Mouse (Mus musculus): ENCODE data around the gene Ssh1. TPM values are rescaled to one million over a fixed set of nuclear protein-coding genes. Genes with fewer than 3 reads are reported as not detected.
A peak's percentile ranks its signal among the peaks of the same experiment; 100 is the strongest.

The Ssh1 gene
- polyA plus RNA-seq, 2 experiments = 4.9 to 6.7 TPM

DNA sequence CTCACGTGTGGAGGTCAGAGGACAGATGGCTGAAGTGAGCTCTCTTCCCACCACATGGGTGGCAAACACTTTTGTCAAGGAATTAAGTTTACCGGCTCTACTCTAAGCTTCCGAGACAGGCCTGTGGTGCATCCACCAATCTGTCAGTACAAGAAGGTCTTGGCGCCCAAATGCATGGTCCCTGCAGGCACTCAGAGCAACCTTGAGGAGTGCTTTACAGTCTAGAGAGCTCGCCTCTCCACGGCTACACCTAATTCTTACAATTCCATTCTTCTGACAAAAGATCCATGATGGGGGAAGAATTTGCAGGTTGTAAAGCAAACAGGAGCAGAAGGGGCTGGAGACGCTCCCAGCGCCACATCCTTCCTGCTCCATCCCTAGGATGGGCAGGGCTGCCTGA is 17.1 kb downstream of the Ssh1 start:
- no peaks in the 10 kb centered on the region for H3K27me3 ChIP-seq (ENCODE audit: control insufficient read depth, insufficient read depth, low read length)
- DNase-seq (ENCODE audit: low read depth in 3 of 3, low spot score in 3 of 3) = no peak
- peak overlapping the region; percentile 52; the same call in 1 of the 2 replicates for H3K9ac ChIP-seq (replicated peaks)
- ATAC-seq (ENCODE audit: insufficient read depth) = no peak
- WGBS (ENCODE audit: insufficient replicate concordance) = 88% methylated on average over 8 of the region's 8 CpGs
- H3K36me3 ChIP-seq (replicated peaks; ENCODE audit: control insufficient read depth, insufficient read depth, low read depth) = peaks cover 2% of the 10 kb centered on the region
- peak overlapping the region; percentile 90 for H3K27ac ChIP-seq
- TF ChIP-seq EP300 (IDR thresholded peaks at IDR 0.05; ENCODE audit: low read depth) = no peak
- TF ChIP-seq CTCF (IDR thresholded peaks at IDR 0.05; ENCODE audit: low read depth) = no peak
- H3K4me2 ChIP-seq (ENCODE audit: low read depth) = peak overlapping the region; percentile 79
- H3K4me1 ChIP-seq (replicated peaks; ENCODE audit: control insufficient read depth in 2 of 2, insufficient read depth in 2 of 2, low read length in 1 of 2) = peaks cover 87 to 94% of the 10 kb centered on the region in 2 experiments
- no peaks in the 10 kb centered on the region for H3K9me3 ChIP-seq (ENCODE audit: control insufficient read depth, low read length)
- H3K4me3 ChIP-seq (ENCODE audit: insufficient read depth in 1 of 2, low read depth in 2 of 2, low read length in 2 of 2) = no peak overlapping the region

DNA sequence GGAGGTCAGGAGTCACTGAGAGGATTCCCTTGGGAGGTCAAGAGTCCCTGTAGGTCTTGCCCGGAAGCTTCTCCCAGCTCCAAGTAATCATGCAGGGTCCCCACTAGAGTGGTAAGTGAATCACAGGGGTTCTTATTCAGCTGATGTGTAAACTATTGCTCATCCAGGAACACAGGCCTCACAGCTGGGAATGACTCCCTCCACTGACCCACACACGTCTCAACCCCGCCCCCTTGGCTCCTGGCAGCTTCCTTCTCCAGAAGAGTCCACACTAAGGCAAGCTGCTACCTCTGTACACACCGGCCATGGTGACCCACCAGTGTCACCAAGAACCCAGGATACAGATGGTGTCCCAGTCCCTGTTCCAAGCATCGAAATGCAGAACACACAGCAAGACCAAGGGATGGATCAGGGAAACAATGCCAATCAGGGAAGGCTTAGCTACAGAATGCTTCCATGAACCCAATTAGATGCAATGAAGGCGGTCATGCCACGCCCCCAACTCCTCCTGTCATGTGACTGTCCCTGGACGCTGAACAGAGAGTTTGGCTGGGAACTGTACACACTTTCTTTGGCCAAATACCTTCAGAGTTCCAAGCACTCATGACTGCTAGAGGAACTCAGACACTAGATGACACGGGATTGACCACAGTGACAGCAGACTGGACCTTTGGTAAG is 18.0 kb downstream of the Ssh1 start:
- Histone ChIP-seq H3K9ac (replicated peaks) (peak overlapping the region; percentile 84), H3K27ac (peak overlapping the region; percentile 79), H3K36me3 (replicated peaks; ENCODE audit: control insufficient read depth, insufficient read depth, low read depth) (peaks cover 2% of the 10 kb centered on the region), H3K4me2 (ENCODE audit: low read depth) (peak overlapping the region; percentile 79), H3K9me3 (ENCODE audit: control insufficient read depth, low read length) (no peaks in the 10 kb centered on the region), H3K27me3 (ENCODE audit: control insufficient read depth, insufficient read depth, low read length) (no peaks in the 10 kb centered on the region), H3K4me3 (ENCODE audit: insufficient read depth in 1 of 2, low read depth in 2 of 2, low read length in 2 of 2) (no peak overlapping the region; a peak in 2 of 4 replicates), H3K4me1 (replicated peaks; ENCODE audit: control insufficient read depth in 2 of 2, insufficient read depth in 2 of 2, low read length in 1 of 2) (peaks cover 81 to 91% of the 10 kb centered on the region in 2 experiments)
- WGBS (ENCODE audit: insufficient replicate concordance) = 61% methylated on average over 9 of the region's 9 CpGs
- no peak for ATAC-seq (ENCODE audit: insufficient read depth)
- no peak for DNase-seq (ENCODE audit: low read depth in 3 of 3, low spot score in 3 of 3)
- no peak for TF ChIP-seq CTCF (IDR thresholded peaks at IDR 0.05; ENCODE audit: low read depth)
- no peak for TF ChIP-seq EP300 (IDR thresholded peaks at IDR 0.05; ENCODE audit: low read depth)

DNA sequence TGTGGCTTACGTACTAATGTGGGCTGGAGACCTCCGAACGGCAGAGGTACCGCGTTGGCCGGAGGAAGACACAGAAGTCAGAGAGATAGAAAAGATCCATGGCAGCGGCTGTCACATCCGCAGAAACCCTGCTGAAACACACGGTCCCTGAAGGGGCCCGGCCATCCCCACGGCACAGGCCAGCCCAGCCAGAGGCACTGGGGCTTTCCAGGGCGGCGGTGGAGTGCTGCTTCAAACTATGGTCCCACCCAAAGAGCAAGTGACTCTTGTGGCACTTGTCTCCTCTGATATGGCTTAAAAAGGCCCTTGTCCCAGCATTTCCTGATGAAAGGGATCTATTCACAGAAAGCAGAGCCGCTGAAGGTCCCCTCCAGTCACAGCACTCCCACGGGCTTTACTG is 19.1 kb downstream of the Ssh1 start:
- H3K36me3 ChIP-seq (replicated peaks; ENCODE audit: control insufficient read depth, insufficient read depth, low read depth) = peaks cover 9% of the 10 kb centered on the region
- peak overlapping the region; percentile 55 to 76 for H3K4me3 ChIP-seq (ENCODE audit: insufficient read depth in 1 of 2, low read depth in 2 of 2, low read length in 2 of 2)
- H3K9me3 ChIP-seq (ENCODE audit: control insufficient read depth, low read length) = no peaks in the 10 kb centered on the region
- TF ChIP-seq EP300 (IDR thresholded peaks at IDR 0.05; ENCODE audit: low read depth) (0 out of 2 replicates have a peak, but pooled peaks have one; percentile 17), CTCF (IDR thresholded peaks at IDR 0.05; ENCODE audit: low read depth) (no peak)
- DNase-seq (ENCODE audit: low read depth in 3 of 3, low spot score in 3 of 3) (no peak), ATAC-seq (ENCODE audit: insufficient read depth) (peak; percentile 27; the same call in 1 of the 2 replicates)
- 45% methylated on average over 15 of the region's 15 CpGs for WGBS (ENCODE audit: insufficient replicate concordance)
- H3K9ac ChIP-seq (replicated peaks) = peak overlapping the region; percentile 84
- peaks cover 71 to 80% of the 10 kb centered on the region in 2 experiments for H3K4me1 ChIP-seq (replicated peaks; ENCODE audit: control insufficient read depth in 2 of 2, insufficient read depth in 2 of 2, low read length in 1 of 2)
- peak overlapping the region; percentile 79 for H3K27ac ChIP-seq
- peak overlapping the region; percentile 79 for H3K4me2 ChIP-seq (ENCODE audit: low read depth)
- H3K27me3 ChIP-seq (ENCODE audit: control insufficient read depth, insufficient read depth, low read length) = no peaks in the 10 kb centered on the region

GRCm38 (mm10) chr5:113973790-113974189 is 19.9 kb downstream of the Ssh1 start:
- Histone ChIP-seq H3K36me3 (replicated peaks; ENCODE audit: control insufficient read depth, insufficient read depth, low read depth) (peaks cover 17% of the 10 kb centered on the region), H3K27me3 (ENCODE audit: control insufficient read depth, insufficient read depth, low read length) (no peaks in the 10 kb centered on the region), H3K4me2 (ENCODE audit: low read depth) (peak overlapping the region; percentile 79), H3K9ac (replicated peaks) (peak overlapping the region; percentile 84), H3K27ac (peak overlapping the region; percentile 79), H3K4me3 (ENCODE audit: insufficient read depth in 1 of 2, low read depth in 2 of 2, low read length in 2 of 2) (peak overlapping the region; percentile 55 to 76), H3K4me1 (replicated peaks; ENCODE audit: control insufficient read depth in 2 of 2, insufficient read depth in 2 of 2, low read length in 1 of 2) (peaks cover 67 to 76% of the 10 kb centered on the region in 2 experiments), H3K9me3 (ENCODE audit: control insufficient read depth, low read length) (no peaks in the 10 kb centered on the region)
- TF ChIP-seq EP300 (IDR thresholded peaks at IDR 0.05; ENCODE audit: low read depth) (no peak), CTCF (IDR thresholded peaks at IDR 0.05; ENCODE audit: low read depth) (no peak)
- ATAC-seq (ENCODE audit: insufficient read depth) (peak; percentile 4; the same call in 1 of the 2 replicates), DNase-seq (ENCODE audit: low read depth in 3 of 3, low spot score in 3 of 3) (no peak)
- WGBS (ENCODE audit: insufficient replicate concordance) = 60% methylated on average over 8 of the region's 8 CpGs
